Mouse (Mus musculus) ZHBTc4 (cell line): ENCODE data around the gene Cdh12.

Experiments
- DNase-seq: peaks from one replicate; pipeline ENCODE4 v3.0.0-alpha.2; 2011; ENCODE audit warnings: low read depth, low spot score

The Cdh12 gene

GRCm38 (mm10) chr15:20696229-20696628 lies 247.2 kb downstream of the Cdh12 start:
- DNase-seq = no peak

GRCm38 (mm10) chr15:20711859-20712258 lies 262.8 kb downstream of the Cdh12 start:
- DNase-seq = no peak

- DNase-seq = no peak
These were observed 323.2 kb downstream of the Cdh12 start for GRCm38 (mm10) chr15:20772289-20772688.

GRCm38 (mm10) chr15:20773423-20773822 lies 324.4 kb downstream of the Cdh12 start:
- DNase-seq = no peak

GRCm38 (mm10) chr15:20796999-20797398 lies 347.9 kb downstream of the Cdh12 start:
- DNase-seq = no peak

GRCm38 (mm10) chr15:20798541-20798940 lies 349.5 kb downstream of the Cdh12 start:
- DNase-seq = no peak

GRCm38 (mm10) chr15:20835887-20836286 lies 386.8 kb downstream of the Cdh12 start:
- DNase-seq = no peak

- DNase-seq = no peak
These were observed 387.9 kb downstream of the Cdh12 start for GRCm38 (mm10) chr15:20836991-20837390.

GRCm38 (mm10) chr15:20841479-20841878 lies 392.4 kb downstream of the Cdh12 start:
- no peak for DNase-seq

- DNase-seq = no peak
These were observed 414.0 kb downstream of the Cdh12 start for GRCm38 (mm10) chr15:20863076-20863475.

GRCm38 (mm10) chr15:20872518-20872917 lies 423.5 kb downstream of the Cdh12 start:
- peak; percentile 1 for DNase-seq

- no peak for DNase-seq
These were observed 427.9 kb downstream of the Cdh12 start for GRCm38 (mm10) chr15:20876993-20877392.

GRCm38 (mm10) chr15:20893471-20893870 lies 444.4 kb downstream of the Cdh12 start:
- DNase-seq = no peak

- DNase-seq = no peak
These were observed 453.5 kb downstream of the Cdh12 start for GRCm38 (mm10) chr15:20902568-20902967.

- DNase-seq = no peak
These were observed 479.2 kb downstream of the Cdh12 start for GRCm38 (mm10) chr15:20928221-20928620.

- DNase-seq = no peak
These were observed 494.9 kb downstream of the Cdh12 start for GRCm38 (mm10) chr15:20944000-20944399.

GRCm38 (mm10) chr15:20967463-20967862 lies 518.4 kb downstream of the Cdh12 start:
- peak; percentile 5 for DNase-seq

- DNase-seq = no peak
These were observed 522.0 kb downstream of the Cdh12 start for GRCm38 (mm10) chr15:20971041-20971440.

- DNase-seq = no peak
These were observed 551.5 kb downstream of the Cdh12 start for GRCm38 (mm10) chr15:21000541-21000940.

- no peak for DNase-seq
These were observed 558.9 kb downstream of the Cdh12 start for GRCm38 (mm10) chr15:21007931-21008330.

- DNase-seq = no peak
These were observed 559.4 kb downstream of the Cdh12 start for GRCm38 (mm10) chr15:21008487-21008886.

- no peak for DNase-seq
These were observed 559.9 kb downstream of the Cdh12 start for GRCm38 (mm10) chr15:21008969-21009368.

GRCm38 (mm10) chr15:21063683-21064082 lies 614.6 kb downstream of the Cdh12 start:
- no peak for DNase-seq

GRCm38 (mm10) chr15:21069264-21069663 lies 620.2 kb downstream of the Cdh12 start:
- no peak for DNase-seq
